Mouse (Mus musculus) lung, embryonic 14.5 days (tissue): ENCODE measurements around the gene Tmem200b. TPM values are rescaled to one million over a fixed set of nuclear protein-coding genes. Genes with fewer than 3 reads are reported as not detected.
A peak's percentile ranks its signal among the peaks of the same experiment; 100 is the strongest.

Experiments used
- ATAC-seq: fragments of 200-750 bp; cut with Nextera tagmentation; 2 replicates; pipeline ENCODE4 v1.8.0; 2017; ENCODE audit warnings: mild to moderate bottlenecking, moderate TSS enrichment, moderate library complexity; ENCODE audit not compliant: insufficient read depth
- DNase-seq: peaks from one replicate; pipeline ENCODE4 v3.0.0-alpha.2; 2015
- H3K27ac ChIP-seq: fragments of 300-500 bp; sonication (generic); 2 replicates; pipeline ENCODE4 v1.5.1; 2014; ENCODE audit warnings: low read depth, mild to moderate bottlenecking, moderate library complexity
- H3K27me3 ChIP-seq: fragments of 300-500 bp; sonication (generic); 2 replicates; pipeline ENCODE4 v1.6.1; 2014; ENCODE audit warnings: low read length, control low read depth; ENCODE audit not compliant: insufficient read depth
- H3K36me3 ChIP-seq: fragments of 300-500 bp; sonication (generic); 2 replicates; pipeline ENCODE4 v1.6.1; 2014; ENCODE audit warnings: control low read depth; ENCODE audit not compliant: insufficient read depth
- H3K4me1 ChIP-seq: fragments of 300-500 bp; sonication (generic); 2 replicates; pipeline ENCODE4 v1.6.1; 2014; ENCODE audit warnings: antibody characterized with exemption, control low read depth; ENCODE audit not compliant: insufficient read depth
- H3K4me2 ChIP-seq: fragments of 300-500 bp; sonication (generic); 2 replicates; pipeline ENCODE4 v1.6.1; 2014; ENCODE audit warnings: mild to moderate bottlenecking
- H3K4me3 ChIP-seq: fragments of 300-500 bp; sonication (generic); 2 replicates; pipeline ENCODE4 v1.5.1; 2014; ENCODE audit warnings: low read depth, low read length
- H3K9ac ChIP-seq: fragments of 300-500 bp; sonication (generic); 2 replicates; pipeline ENCODE4 v1.6.1; 2014
- H3K9me3 ChIP-seq: fragments of 300-500 bp; sonication (generic); 2 replicates; pipeline ENCODE4 v1.6.1; 2016; ENCODE audit warnings: low read depth, low read length, control low read depth
- CTCF ChIP-seq: IDR thresholded peaks from 2 replicates; pipeline ENCODE4 v1.5.1; 2016; ENCODE audit warnings: antibody characterized with exemption, low read depth
- WGBS: fragments of 180-500 bp; shearing (Covaris S2); extraction: QIAGEN DNeasy Blood & Tissue Kit; methylation state at CpG from one replicate; pipeline ENCODE4 v1.1.7; 2014; 5-methylcytosine and 5-hydroxymethylcytosine counted together
- polyA plus RNA-seq: library from polyadenylated mRNA; unstranded; fragments of >200 nt; fragmentation: Nextera tagmentation; extraction: Ambion mirVana; gene quantifications from 2 replicates; pipeline ENCODE4 v1.2.1, GENCODE M21; 2014

The Tmem200b gene
- polyA plus RNA-seq, 1 experiment from 2014 or later = 3.1 TPM

DNA sequence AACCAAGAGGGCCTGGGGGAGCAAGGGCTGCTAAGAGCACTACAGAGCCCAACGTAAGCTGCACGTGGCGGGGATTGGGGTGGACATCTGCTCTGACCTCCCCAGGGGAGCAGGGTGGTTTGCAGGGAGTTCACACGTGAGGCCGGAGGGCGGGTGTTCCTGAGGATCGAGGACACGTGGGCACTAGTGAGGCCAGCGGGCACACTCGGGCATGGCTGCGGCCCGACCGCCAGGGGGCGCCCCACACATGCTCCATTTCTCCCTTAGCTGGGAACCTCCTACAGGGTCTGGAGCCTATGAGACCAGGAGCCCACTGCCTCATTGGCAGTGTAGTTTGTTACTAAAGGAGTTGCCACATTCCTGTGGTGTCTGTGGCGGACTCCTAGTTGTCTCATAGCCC, 5.1 kb upstream of the Tmem200b start:
- Histone ChIP-seq H3K9ac (no peak overlapping the region), H3K36me3 (no peaks in the 10 kb centered on the region), H3K4me3 (no peak overlapping the region), H3K4me2 (no peak overlapping the region), H3K27ac (no peak overlapping the region), H3K27me3 (peaks cover 67% of the 10 kb centered on the region), H3K4me1 (peaks cover 7% of the 10 kb centered on the region; the same call in 1 of the 2 replicates), H3K9me3 (no peaks in the 10 kb centered on the region)
- peak; percentile 91 for TF ChIP-seq CTCF
- ATAC-seq (peak; percentile 18; the same call in 1 of the 2 replicates), DNase-seq (peak; percentile 79)
- WGBS = 12% methylated on average over 15 of the region's 15 CpGs

DNA sequence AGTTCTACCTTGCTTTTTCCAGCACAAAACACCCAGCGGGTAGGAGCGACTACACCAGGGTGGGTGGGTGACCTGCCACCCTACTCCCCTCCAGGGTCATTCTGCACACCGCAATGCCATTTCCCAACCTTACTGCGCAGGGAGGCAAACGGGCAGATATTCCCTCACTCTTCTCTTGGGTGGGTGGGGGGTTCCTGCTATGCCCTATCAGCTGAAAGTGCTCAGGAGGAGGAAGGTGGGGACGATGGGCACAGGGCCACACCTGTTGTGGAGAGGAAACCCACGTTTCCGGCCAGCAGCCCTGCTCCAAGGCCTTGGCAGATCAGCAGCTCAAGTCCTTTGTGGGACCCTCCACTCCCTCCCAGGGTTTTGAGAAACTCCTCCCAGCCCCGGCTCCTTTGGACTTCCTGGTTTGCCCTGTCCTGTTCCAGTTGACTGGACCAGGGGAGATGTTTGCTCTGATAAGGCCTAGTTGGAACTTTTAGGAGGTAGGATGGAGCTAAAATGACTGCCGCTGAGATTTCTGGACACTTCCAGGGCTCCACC, 4.5 kb upstream of the Tmem200b start:
- DNase-seq (no peak), ATAC-seq (no peak)
- H3K4me2 ChIP-seq = no peak overlapping the region
- H3K4me3 ChIP-seq = no peak overlapping the region
- no peak for TF ChIP-seq CTCF
- H3K9ac ChIP-seq = no peak overlapping the region
- H3K9me3 ChIP-seq = no peaks in the 10 kb centered on the region
- no peaks in the 10 kb centered on the region for H3K36me3 ChIP-seq
- H3K27me3 ChIP-seq = peaks cover 71% of the 10 kb centered on the region
- WGBS = 67% methylated on average over 10 of the region's 10 CpGs
- H3K27ac ChIP-seq = no peak overlapping the region
- peaks cover 9% of the 10 kb centered on the region for H3K4me1 ChIP-seq

DNA sequence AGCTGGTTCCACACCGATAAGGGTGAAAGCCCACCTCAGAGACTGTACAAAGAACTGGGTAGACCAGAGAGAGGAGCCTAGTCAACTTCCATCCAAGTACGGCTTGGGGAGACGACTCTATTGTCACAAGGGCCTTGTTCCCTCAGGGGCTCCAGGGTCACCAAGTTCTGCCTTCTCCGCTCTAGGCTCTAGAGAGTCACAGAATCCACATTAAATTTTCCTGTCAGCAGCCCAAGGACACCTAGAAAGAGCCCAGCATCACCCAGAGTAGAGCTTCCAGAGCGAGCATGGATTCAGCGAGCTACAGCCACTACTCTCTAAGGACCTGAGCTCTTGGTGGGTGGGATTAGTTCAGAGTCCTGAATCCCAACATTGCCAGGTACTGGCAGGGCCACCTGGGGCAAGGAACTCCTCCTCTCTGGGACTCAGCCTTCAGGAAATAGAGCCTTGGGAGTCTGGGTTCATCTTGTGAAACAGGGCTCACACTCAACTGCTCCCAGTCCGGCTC, 3.5 kb upstream of the Tmem200b start:
- no peaks in the 10 kb centered on the region for H3K9me3 ChIP-seq
- TF ChIP-seq CTCF = no peak
- ATAC-seq (no peak), DNase-seq (no peak)
- no peak overlapping the region for H3K9ac ChIP-seq
- peaks cover 7% of the 10 kb centered on the region for H3K36me3 ChIP-seq
- H3K4me1 ChIP-seq = peaks cover 11% of the 10 kb centered on the region
- WGBS = 63% methylated on average over 7 of the region's 7 CpGs
- H3K4me2 ChIP-seq = no peak overlapping the region
- peak overlapping the region; percentile 21; the same call in 1 of the 2 replicates for H3K27ac ChIP-seq
- no peak overlapping the region for H3K4me3 ChIP-seq
- H3K27me3 ChIP-seq = peaks cover 76% of the 10 kb centered on the region

DNA sequence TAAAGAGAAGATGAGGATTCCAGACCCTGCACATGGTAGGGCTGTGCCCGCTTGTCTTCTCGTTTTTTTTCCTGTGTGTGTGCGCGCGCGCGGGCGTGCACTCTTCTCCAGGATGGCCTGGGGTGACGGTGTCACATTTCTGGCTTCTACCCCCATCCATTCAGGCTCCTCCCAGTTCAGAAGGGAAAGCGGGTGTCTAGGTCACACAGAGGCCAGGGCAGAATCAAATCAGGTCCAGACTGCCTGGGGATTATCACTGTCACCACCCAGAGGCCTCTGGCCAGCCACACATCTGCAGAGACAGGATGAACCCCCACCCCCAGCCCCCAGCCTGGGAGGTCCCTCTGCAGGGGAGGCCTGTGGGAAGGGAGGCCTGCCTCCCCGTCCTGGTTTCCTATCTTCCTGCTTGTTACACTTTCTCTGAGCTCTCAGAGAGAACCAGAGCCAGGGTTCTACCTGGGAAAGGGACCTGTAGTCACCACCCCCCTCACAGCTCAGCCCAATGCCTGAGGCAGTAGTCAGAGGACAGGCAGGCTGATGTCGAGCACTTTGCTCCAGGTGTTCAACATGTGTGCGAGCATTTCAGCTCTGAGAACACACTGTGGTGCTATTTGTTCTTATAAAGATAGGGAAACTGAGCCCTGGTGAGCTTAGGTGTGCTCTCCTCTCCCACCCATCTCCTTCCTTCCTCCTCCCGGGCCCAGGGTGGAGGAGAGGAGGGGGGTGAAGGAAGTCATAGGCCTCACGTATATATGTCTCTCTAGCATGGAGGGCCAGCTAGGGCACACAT, 2.7 kb upstream of the Tmem200b start:
- ATAC-seq (peak; percentile 47; the same call in 1 of the 2 replicates), DNase-seq (peak; percentile 64)
- H3K4me3 ChIP-seq = no peak overlapping the region
- peak overlapping the region; percentile 21; the same call in 1 of the 2 replicates for H3K27ac ChIP-seq
- H3K4me1 ChIP-seq = peaks cover 11% of the 10 kb centered on the region
- peaks cover 77% of the 10 kb centered on the region for H3K27me3 ChIP-seq
- no peaks in the 10 kb centered on the region for H3K9me3 ChIP-seq
- H3K4me2 ChIP-seq = peak overlapping the region; percentile 80; the same call in 1 of the 2 replicates
- H3K9ac ChIP-seq = peak overlapping the region; percentile 3; the same call in 1 of the 2 replicates
- no peak for TF ChIP-seq CTCF
- H3K36me3 ChIP-seq = peaks cover 8% of the 10 kb centered on the region
- WGBS = 13% methylated on average over 15 of the region's 15 CpGs

DNA sequence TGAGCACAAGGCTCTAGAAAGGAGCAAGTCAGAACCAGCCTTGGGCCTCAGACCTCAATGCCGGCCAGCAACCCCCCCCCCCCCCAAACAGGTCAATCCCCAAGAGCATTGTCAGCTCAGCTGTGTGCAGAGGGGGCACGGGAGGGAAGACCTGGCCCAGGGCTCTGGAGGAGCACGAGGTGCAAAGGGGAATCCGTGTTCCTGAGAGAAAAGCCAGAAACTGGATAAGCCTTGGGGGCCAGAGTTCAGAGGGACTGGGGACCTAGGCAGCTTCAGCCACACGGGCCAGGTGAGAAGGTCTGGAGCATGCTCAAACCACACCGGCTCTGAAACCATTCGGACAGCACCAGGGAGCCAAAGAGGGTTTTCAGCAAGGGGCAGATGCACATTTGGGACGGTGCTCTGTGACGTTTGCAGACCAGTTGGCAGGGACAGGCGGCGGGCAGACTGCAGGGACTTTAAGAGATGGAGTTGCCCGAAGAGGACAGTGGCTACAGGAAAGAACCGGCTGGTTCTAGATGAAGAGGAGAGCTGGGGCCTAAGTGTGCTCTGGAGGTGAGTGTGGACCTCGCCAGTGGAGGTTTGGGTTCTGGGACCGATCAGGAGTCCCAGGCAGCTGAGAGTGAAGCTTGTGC, 1.9 kb upstream of the Tmem200b start:
- ATAC-seq (no peak), DNase-seq (no peak)
- peak overlapping the region; percentile 59 for H3K4me3 ChIP-seq
- peak overlapping the region; percentile 69 for H3K9ac ChIP-seq
- peak overlapping the region; percentile 78 for H3K27ac ChIP-seq
- no peak for TF ChIP-seq CTCF
- peaks cover 15% of the 10 kb centered on the region for H3K36me3 ChIP-seq
- H3K4me1 ChIP-seq = peaks cover 11% of the 10 kb centered on the region
- H3K27me3 ChIP-seq = peaks cover 73% of the 10 kb centered on the region
- 15% methylated on average over 15 of the region's 15 CpGs for WGBS
- no peaks in the 10 kb centered on the region for H3K9me3 ChIP-seq
- H3K4me2 ChIP-seq = peak overlapping the region; percentile 80

DNA sequence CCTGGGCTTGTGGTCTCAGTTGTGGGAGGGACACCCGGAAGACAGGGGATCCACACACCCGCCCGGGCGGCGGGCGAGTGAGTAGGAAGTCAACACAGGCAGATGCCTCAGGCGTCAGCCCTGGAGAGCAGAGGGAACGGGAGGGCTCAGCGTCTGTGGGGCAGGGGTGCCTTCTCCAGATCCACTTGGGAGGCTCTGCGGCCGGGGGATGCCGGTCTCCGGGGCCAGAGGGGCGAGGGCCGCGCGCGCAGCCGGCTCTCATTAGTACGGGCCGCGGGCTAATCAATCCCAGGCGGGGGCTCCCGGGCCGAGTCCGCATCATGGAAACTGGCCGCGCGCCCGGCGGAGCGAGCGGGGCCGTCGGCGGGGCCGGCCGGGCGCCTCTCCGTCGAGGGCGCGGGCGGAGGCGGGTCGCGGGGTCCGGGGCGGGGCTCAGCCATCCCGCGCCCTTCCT, 1.4 kb upstream of the Tmem200b start:
- H3K27me3 ChIP-seq = peaks cover 69% of the 10 kb centered on the region
- peaks cover 20% of the 10 kb centered on the region for H3K36me3 ChIP-seq
- H3K4me1 ChIP-seq = peaks cover 7% of the 10 kb centered on the region
- H3K9me3 ChIP-seq = no peaks in the 10 kb centered on the region
- peak overlapping the region; percentile 80 for H3K4me2 ChIP-seq
- peak overlapping the region; percentile 69 for H3K9ac ChIP-seq
- peak; percentile 14; the same call in 1 of the 2 replicates for ATAC-seq
- no peak for TF ChIP-seq CTCF
- WGBS = 2% methylated on average over 31 of the region's 51 CpGs
- peak; percentile 81 for DNase-seq
- H3K27ac ChIP-seq = peak overlapping the region; percentile 78
- peak overlapping the region; percentile 59 for H3K4me3 ChIP-seq
